Mouse (Mus musculus): ENCODE data around the gene Elp6. TPM values are rescaled to one million over a fixed set of nuclear protein-coding genes. Genes with fewer than 3 reads are reported as not detected.

Elp6 gene
- polyA plus RNA-seq, 1 experiment from 2014 or later = 41.6 TPM

- no peaks in the 10 kb centered on the region for H3K4me1 ChIP-seq (ENCODE audit: control insufficient read depth, insufficient read depth, low read length)
- H3K27me3 ChIP-seq (ENCODE audit: control insufficient read depth, insufficient read depth, low read length) = no peaks in the 10 kb centered on the region
- no peaks in the 10 kb centered on the region for H3K9me3 ChIP-seq (ENCODE audit: control insufficient read depth, low read length)
- no peak overlapping the region for H3K27ac ChIP-seq (ENCODE audit: low read depth, low read length)
- H3K36me3 ChIP-seq (ENCODE audit: control insufficient read depth, insufficient read depth, low read length) = no peaks in the 10 kb centered on the region
- no peak for ATAC-seq (ENCODE audit: low read depth)
- H3K4me2 ChIP-seq (ENCODE audit: low read depth, low read length) = no peak overlapping the region
- 78% methylated on average over 5 of the region's 5 CpGs for WGBS
- no peak overlapping the region for H3K4me3 ChIP-seq (ENCODE audit: low read depth, low read length)
- H3K9ac ChIP-seq (replicated peaks; ENCODE audit: low read depth, low read length) = no peak overlapping the region
Measured at GRCm38 (mm10) chr9:110275882-110276281, 29.1 kb upstream of the Elp6 start.

DNA sequence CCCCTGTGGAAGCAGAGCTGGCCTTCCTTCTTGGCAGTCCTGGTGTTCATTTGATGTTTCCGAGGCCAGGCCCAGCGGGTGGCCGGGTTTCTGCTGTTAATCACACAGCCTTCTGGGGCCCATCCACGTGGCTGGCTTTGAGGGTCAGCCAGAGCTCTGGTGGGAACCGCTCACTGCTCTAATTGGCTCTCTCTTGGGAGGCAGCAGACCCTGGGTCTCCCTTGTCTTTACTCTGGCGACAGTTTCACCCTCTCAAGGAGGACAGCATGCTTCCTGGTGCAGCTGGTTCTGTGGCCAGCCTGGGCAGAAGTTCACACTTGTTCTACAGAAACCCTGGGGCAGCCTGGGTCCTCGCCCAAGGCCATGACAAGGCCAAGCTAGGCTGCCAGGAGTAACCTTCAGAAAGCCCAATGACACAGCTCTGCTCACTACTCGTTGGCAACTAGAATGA is 27.5 kb upstream of the Elp6 start:
- Histone ChIP-seq H3K4me2 (ENCODE audit: low read depth, low read length) (no peak overlapping the region), H3K27ac (ENCODE audit: low read depth, low read length) (no peak overlapping the region), H3K4me3 (ENCODE audit: low read depth, low read length) (no peak overlapping the region), H3K9me3 (ENCODE audit: control insufficient read depth, low read length) (no peaks in the 10 kb centered on the region), H3K36me3 (ENCODE audit: control insufficient read depth, insufficient read depth, low read length) (no peaks in the 10 kb centered on the region), H3K9ac (replicated peaks; ENCODE audit: low read depth, low read length) (no peak overlapping the region), H3K27me3 (ENCODE audit: control insufficient read depth, insufficient read depth, low read length) (no peaks in the 10 kb centered on the region), H3K4me1 (ENCODE audit: control insufficient read depth, insufficient read depth, low read length) (no peaks in the 10 kb centered on the region)
- WGBS = 63% methylated on average over 8 of the region's 8 CpGs
- no peak for ATAC-seq (ENCODE audit: low read depth)

- H3K27ac ChIP-seq (ENCODE audit: low read depth, low read length) = no peak overlapping the region
- no peak overlapping the region for H3K9ac ChIP-seq (replicated peaks; ENCODE audit: low read depth, low read length)
- no peak overlapping the region for H3K4me3 ChIP-seq (ENCODE audit: low read depth, low read length)
- no peaks in the 10 kb centered on the region for H3K27me3 ChIP-seq (ENCODE audit: control insufficient read depth, insufficient read depth, low read length)
- ATAC-seq (ENCODE audit: low read depth) = no peak
- 94% methylated on average over 8 of the region's 10 CpGs for WGBS
- H3K9me3 ChIP-seq (ENCODE audit: control insufficient read depth, low read length) = no peaks in the 10 kb centered on the region
- H3K4me1 ChIP-seq (ENCODE audit: control insufficient read depth, insufficient read depth, low read length) = 0 out of 2 replicates have a peak, but pooled peaks cover 4% of the 10 kb centered on the region
- H3K4me2 ChIP-seq (ENCODE audit: low read depth, low read length) = no peak overlapping the region
- no peaks in the 10 kb centered on the region for H3K36me3 ChIP-seq (ENCODE audit: control insufficient read depth, insufficient read depth, low read length)
Measured at GRCm38 (mm10) chr9:110284075-110284697, 20.8 kb upstream of the Elp6 start.

DNA sequence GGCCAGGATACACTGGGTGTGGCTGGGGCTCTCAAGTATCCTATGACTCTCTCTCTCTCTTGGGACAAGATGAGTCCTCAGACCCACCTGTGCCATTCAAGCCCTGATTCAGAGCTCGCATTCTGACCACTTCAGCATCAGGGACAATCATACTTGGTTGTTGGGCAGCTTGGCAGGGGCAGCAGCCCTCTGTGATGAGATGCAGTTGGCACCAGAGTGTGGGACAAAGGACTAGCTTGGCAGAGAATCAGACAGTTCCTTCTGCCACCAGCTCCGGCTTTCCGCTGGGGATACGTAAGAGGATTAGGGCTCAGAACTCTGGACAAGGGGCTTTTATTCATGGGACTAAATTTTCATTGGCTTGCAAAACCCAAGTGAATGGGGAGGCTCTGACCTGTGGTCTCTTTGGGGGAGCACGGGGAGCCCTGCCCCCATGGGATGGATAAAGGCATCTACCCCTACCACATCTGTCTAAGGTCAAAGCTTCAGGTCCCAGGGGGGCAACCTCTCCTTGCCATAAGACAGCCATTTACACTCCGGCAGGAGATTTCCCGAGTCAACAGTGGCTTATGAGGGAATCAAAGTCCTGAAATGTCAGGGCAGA is 17.6 kb upstream of the Elp6 start:
- no peak overlapping the region for H3K9ac ChIP-seq (replicated peaks; ENCODE audit: low read depth, low read length)
- no peak; the same call in 1 of the 2 replicates for ATAC-seq (ENCODE audit: low read depth)
- 67% methylated on average over 7 of the region's 7 CpGs for WGBS

DNA sequence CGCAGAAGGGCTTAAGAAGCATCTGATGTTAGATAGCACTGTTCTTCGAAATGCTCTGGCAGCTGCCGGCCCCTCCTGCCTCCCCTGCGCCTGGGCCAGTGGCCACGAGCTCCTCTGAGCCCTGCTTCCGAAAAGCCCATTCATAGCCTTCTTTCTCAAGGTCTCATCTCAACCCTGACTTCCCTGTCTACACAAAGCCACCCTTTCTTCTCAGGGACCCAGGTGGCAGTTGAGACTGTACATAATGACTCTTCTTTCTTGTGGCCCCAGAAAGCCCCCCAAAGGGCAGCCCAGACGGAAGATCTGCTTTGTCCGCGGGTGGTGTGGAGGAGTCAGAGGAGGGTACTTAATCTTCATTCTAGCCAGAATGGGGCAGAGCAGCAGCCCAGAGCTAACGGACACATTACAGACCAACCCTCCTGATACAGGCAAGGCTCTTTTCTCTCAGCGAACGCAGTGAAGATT is 11.7 kb upstream of the Elp6 start:
- Histone ChIP-seq H3K4me3 (ENCODE audit: low read depth, low read length) (no peak overlapping the region), H3K9me3 (ENCODE audit: control insufficient read depth, low read length) (no peaks in the 10 kb centered on the region), H3K9ac (replicated peaks; ENCODE audit: low read depth, low read length) (no peak overlapping the region), H3K4me2 (ENCODE audit: low read depth, low read length) (no peak overlapping the region), H3K4me1 (ENCODE audit: control insufficient read depth, insufficient read depth, low read length) (no peaks in the 10 kb centered on the region), H3K27me3 (ENCODE audit: control insufficient read depth, insufficient read depth, low read length) (no peaks in the 10 kb centered on the region), H3K27ac (ENCODE audit: low read depth, low read length) (no peak overlapping the region), H3K36me3 (ENCODE audit: control insufficient read depth, insufficient read depth, low read length) (no peaks in the 10 kb centered on the region)
- no peak for ATAC-seq (ENCODE audit: low read depth)
- WGBS = 51% methylated on average over 12 of the region's 12 CpGs

More for the DNA sequence above, 17.6 kb upstream of the Elp6 start:
- Histone ChIP-seq H3K4me1 (ENCODE audit: control insufficient read depth, insufficient read depth, low read length) (0 out of 2 replicates have a peak, but pooled peaks cover 4% of the 10 kb centered on the region), H3K36me3 (ENCODE audit: control insufficient read depth, insufficient read depth, low read length) (no peaks in the 10 kb centered on the region), H3K4me2 (ENCODE audit: low read depth, low read length) (no peak overlapping the region), H3K4me3 (ENCODE audit: low read depth, low read length) (no peak overlapping the region), H3K9me3 (ENCODE audit: control insufficient read depth, low read length) (no peaks in the 10 kb centered on the region), H3K27ac (ENCODE audit: low read depth, low read length) (no peak overlapping the region), H3K27me3 (ENCODE audit: control insufficient read depth, insufficient read depth, low read length) (no peaks in the 10 kb centered on the region)

DNA sequence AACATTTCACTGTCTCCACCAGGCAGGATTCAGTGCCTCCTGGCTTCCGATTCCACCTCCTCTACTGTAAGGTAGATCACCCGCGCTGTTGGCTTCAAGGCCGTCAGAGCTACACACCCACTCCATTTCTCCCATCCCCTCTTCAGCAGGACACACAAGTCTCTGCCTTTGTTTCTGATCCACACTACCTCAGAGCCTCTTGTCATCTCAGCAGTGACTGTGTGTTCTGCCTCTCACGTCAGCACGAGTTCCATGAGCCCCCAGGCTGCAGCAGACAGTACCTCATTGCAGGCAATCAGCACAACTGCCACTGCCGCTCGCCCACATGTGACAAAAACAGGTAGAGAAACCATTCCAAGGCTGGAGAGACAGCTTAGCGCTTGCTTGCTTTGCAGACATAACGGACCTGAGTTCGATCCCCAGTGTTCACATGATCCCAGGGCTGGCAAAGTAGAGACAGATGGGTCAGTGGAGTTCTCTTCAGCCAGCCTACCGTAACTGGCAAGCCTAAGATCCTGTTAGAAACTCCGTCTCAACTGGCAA is 11.0 kb upstream of the Elp6 start:
- 87% methylated on average over 13 of the region's 13 CpGs for WGBS

DNA sequence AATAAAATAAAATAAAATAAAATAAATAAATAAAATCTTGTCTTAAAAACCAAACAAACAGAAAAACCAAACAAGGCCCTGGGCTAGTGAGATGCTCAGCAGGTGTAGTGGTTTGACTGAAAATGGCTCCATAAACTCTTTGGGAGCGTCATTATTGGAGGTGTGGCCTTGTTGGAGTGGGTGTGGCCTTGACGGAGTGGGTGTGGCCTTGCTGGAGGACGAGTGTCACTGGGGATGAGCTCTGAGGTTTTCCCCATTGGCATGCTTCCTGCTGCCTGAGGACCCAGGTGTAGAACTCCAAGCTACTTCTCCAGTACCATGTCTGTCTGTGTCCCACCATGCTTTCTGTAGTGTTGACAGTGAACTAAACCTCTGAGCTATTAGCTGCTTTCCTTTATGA is 10.2 kb upstream of the Elp6 start:
- Histone ChIP-seq H3K4me1 (ENCODE audit: control insufficient read depth, insufficient read depth, low read length) (no peaks in the 10 kb centered on the region), H3K36me3 (ENCODE audit: control insufficient read depth, insufficient read depth, low read length) (no peaks in the 10 kb centered on the region), H3K4me3 (ENCODE audit: low read depth, low read length) (no peak overlapping the region), H3K27ac (ENCODE audit: low read depth, low read length) (no peak overlapping the region), H3K27me3 (ENCODE audit: control insufficient read depth, insufficient read depth, low read length) (no peaks in the 10 kb centered on the region), H3K9me3 (ENCODE audit: control insufficient read depth, low read length) (no peaks in the 10 kb centered on the region), H3K9ac (replicated peaks; ENCODE audit: low read depth, low read length) (no peak overlapping the region), H3K4me2 (ENCODE audit: low read depth, low read length) (no peak overlapping the region)
- ATAC-seq (ENCODE audit: low read depth) = no peak
- 54% methylated on average over 3 of the region's 3 CpGs for WGBS

More for the DNA sequence above, 11.0 kb upstream of the Elp6 start:
- H3K27ac ChIP-seq (ENCODE audit: low read depth, low read length) = no peak overlapping the region
- no peak overlapping the region for H3K4me3 ChIP-seq (ENCODE audit: low read depth, low read length)
- no peak for ATAC-seq (ENCODE audit: low read depth)
- H3K4me2 ChIP-seq (ENCODE audit: low read depth, low read length) = no peak overlapping the region
- H3K27me3 ChIP-seq (ENCODE audit: control insufficient read depth, insufficient read depth, low read length) = no peaks in the 10 kb centered on the region
- H3K36me3 ChIP-seq (ENCODE audit: control insufficient read depth, insufficient read depth, low read length) = no peaks in the 10 kb centered on the region
- no peaks in the 10 kb centered on the region for H3K4me1 ChIP-seq (ENCODE audit: control insufficient read depth, insufficient read depth, low read length)
- no peaks in the 10 kb centered on the region for H3K9me3 ChIP-seq (ENCODE audit: control insufficient read depth, low read length)
- no peak overlapping the region for H3K9ac ChIP-seq (replicated peaks; ENCODE audit: low read depth, low read length)

GRCm38 (mm10) chr9:110296867-110297627 is 7.9 kb upstream of the Elp6 start:
- WGBS = 4% methylated on average over 5 of the region's 5 CpGs
- Histone ChIP-seq H3K4me1 (ENCODE audit: control insufficient read depth, insufficient read depth, low read length) (no peaks in the 10 kb centered on the region), H3K9ac (replicated peaks; ENCODE audit: low read depth, low read length) (no peak overlapping the region), H3K4me3 (ENCODE audit: low read depth, low read length) (no peak overlapping the region), H3K27me3 (ENCODE audit: control insufficient read depth, insufficient read depth, low read length) (no peaks in the 10 kb centered on the region), H3K36me3 (ENCODE audit: control insufficient read depth, insufficient read depth, low read length) (no peaks in the 10 kb centered on the region), H3K4me2 (ENCODE audit: low read depth, low read length) (no peak overlapping the region), H3K27ac (ENCODE audit: low read depth, low read length) (no peak overlapping the region; the same call in 1 of the 2 replicates), H3K9me3 (ENCODE audit: control insufficient read depth, low read length) (no peaks in the 10 kb centered on the region)
- peak; percentile 80 for ATAC-seq (ENCODE audit: low read depth)
